Mouse (Mus musculus) heart, postnatal 0 days (tissue): ENCODE measurements around the gene Podn.

ENCODE experiments used
- CTCF ChIP-seq: IDR thresholded peaks from 2 replicates; pipeline ENCODE4 v1.5.1; 2016; ENCODE audit warnings: antibody characterized with exemption, control low read depth, low read depth
- EP300 ChIP-seq: IDR thresholded peaks from 2 replicates; pipeline ENCODE4 v1.6.1; 2016; ENCODE audit warnings: antibody characterized with exemption, low read depth

- no peak for TF ChIP-seq CTCF
- TF ChIP-seq EP300 = no peak
Observed at GRCm38 (mm10) chr4:108083993-108084392, 12.3 kb downstream of the Podn start.
